Mouse (Mus musculus): ENCODE measurements around the gene Jak1. TPM values are rescaled to one million over a fixed set of nuclear protein-coding genes. Genes with fewer than 3 reads are reported as not detected.

Gene Jak1
- polyA plus RNA-seq, 1 experiment from 2014 or later = 70.3 TPM

DNA sequence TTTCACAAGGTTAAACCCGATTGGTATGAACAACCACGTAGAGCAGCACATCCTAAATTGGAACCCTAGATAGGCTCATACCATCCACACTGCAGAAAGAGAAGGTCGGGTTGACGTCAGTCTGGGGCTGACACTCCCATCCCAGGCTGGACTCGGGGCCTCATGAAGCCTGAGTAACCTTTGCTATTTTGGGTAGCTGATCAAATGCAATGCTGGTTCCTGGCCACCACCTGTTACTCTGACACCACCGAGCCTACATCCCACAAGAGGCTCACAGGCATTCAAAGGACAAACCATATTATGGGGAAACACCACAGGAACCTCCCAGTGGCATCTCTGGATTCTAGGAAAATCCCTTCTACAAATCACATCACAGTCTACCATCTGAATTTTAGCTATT, 28.3 kb downstream of the Jak1 start:
- WGBS = 85% methylated on average over 6 of the region's 6 CpGs
- Histone ChIP-seq H3K27ac (no peak overlapping the region), H3K4me1 (replicated peaks) (peaks cover 11% of the 10 kb centered on the region), H3K27me3 (no peaks in the 10 kb centered on the region), H3K9ac (replicated peaks) (no peak overlapping the region), H3K4me2 (no peak overlapping the region), H3K36me3 (no peaks in the 10 kb centered on the region), H3K4me3 (replicated peaks) (no peak overlapping the region), H3K9me3 (no peaks in the 10 kb centered on the region)
- ATAC-seq (ENCODE audit: insufficient number of reproducible peaks, insufficient read depth, low FRiP score, low TSS enrichment, low read depth) = no peak

DNA sequence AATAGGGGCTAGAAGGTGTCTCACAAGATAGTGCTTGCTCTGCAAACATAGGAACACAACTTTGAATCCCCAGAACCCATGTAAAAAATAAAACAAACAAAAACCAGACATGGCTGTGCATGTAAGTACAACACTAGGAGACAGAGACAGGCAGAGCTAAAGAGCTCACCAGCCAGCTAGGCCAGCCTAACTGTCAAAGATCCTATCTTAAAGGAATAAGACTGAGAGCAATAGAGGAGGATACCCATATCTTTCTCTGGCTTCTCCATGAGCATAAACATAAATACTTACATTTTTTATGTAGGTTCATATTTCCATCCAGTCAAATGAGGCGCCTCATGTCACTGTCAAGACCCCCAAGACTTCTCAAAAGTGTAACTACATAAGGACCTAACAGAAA, 29.1 kb downstream of the Jak1 start:
- no peaks in the 10 kb centered on the region for H3K9me3 ChIP-seq
- H3K9ac ChIP-seq (replicated peaks) = no peak overlapping the region
- no peaks in the 10 kb centered on the region for H3K36me3 ChIP-seq
- H3K27me3 ChIP-seq = no peaks in the 10 kb centered on the region
- no peak overlapping the region for H3K4me2 ChIP-seq
- peaks cover 11% of the 10 kb centered on the region for H3K4me1 ChIP-seq (replicated peaks)
- 93% methylated on average over 1 of the region's 1 CpGs for WGBS
- H3K4me3 ChIP-seq (replicated peaks) = no peak overlapping the region
- H3K27ac ChIP-seq = no peak overlapping the region
- no peak for ATAC-seq (ENCODE audit: insufficient number of reproducible peaks, insufficient read depth, low FRiP score, low TSS enrichment, low read depth)

DNA sequence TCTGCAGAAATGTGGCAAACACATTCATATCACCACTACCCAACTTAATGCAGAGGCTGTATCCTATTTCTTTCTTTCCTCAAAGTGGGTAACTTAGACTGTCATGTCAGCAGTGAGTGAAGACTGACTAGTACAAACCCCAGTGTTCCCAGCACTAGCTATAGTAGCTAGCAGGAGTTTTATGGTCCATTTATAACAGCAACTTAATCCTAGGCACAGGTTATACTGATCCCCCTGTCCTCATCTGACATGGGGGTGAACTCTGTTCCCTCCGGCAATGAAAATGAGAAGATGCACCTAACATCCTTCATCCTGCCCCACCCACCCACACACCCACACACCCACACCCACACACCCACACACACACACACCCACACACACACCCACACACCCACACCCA, 30.3 kb downstream of the Jak1 start:
- Histone ChIP-seq H3K4me1 (replicated peaks) (peaks cover 11% of the 10 kb centered on the region), H3K4me2 (no peak overlapping the region), H3K9ac (replicated peaks) (no peak overlapping the region), H3K4me3 (replicated peaks) (no peak overlapping the region), H3K27me3 (no peaks in the 10 kb centered on the region), H3K36me3 (no peaks in the 10 kb centered on the region), H3K9me3 (no peaks in the 10 kb centered on the region), H3K27ac (no peak overlapping the region)
- WGBS = 24% methylated on average over 1 of the region's 1 CpGs
- no peak; the same call in 1 of the 2 replicates for ATAC-seq (ENCODE audit: insufficient number of reproducible peaks, insufficient read depth, low FRiP score, low TSS enrichment, low read depth)

DNA sequence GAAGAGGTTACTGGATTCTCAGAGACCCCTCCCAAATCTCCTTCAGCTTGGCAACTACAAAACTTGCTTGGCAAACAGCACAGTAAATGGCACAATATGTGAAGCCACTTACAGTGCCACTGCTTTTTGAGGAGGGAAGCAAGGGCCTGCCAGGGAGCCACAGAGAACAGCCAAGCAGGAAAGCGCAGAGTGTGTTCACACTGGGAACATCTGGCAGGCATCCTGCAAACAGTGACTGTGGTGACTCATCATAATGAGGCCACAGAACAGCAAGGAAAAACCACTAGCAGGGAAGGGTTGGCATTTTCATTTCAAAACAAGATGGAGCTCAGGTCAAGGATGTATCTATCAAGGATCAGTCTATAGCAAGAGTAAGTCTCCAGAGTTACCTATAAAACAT, 30.8 kb downstream of the Jak1 start:
- H3K4me1 ChIP-seq (replicated peaks) = peaks cover 11% of the 10 kb centered on the region
- no peaks in the 10 kb centered on the region for H3K9me3 ChIP-seq
- H3K9ac ChIP-seq (replicated peaks) = no peak overlapping the region
- no peaks in the 10 kb centered on the region for H3K36me3 ChIP-seq
- no peaks in the 10 kb centered on the region for H3K27me3 ChIP-seq
- WGBS = 35% methylated on average over 1 of the region's 1 CpGs
- H3K4me2 ChIP-seq = no peak overlapping the region
- H3K27ac ChIP-seq = no peak overlapping the region
- no peak overlapping the region for H3K4me3 ChIP-seq (replicated peaks)
- ATAC-seq (ENCODE audit: insufficient number of reproducible peaks, insufficient read depth, low FRiP score, low TSS enrichment, low read depth) = no peak

DNA sequence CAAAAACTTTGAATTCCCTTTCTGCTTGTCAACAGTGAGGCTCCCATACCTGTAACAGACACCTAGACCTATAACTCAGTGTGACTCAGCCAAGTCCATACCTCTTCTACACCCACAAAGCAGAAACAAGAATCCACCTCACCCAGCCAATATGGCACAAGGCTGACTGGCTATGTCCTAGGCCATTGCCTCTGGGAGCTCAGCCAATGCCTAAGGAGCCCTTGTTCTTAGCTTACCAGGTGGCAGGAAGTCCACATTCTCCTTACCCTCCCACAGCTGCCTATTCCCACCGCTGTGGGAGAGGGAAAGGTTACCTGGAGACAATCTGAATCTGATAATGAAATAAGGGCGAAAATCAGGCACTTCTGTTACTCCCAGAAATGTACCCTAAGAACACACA, 34.5 kb downstream of the Jak1 start:
- no peak overlapping the region for H3K4me2 ChIP-seq
- no peak overlapping the region for H3K9ac ChIP-seq (replicated peaks)
- H3K4me3 ChIP-seq (replicated peaks) = no peak overlapping the region
- H3K9me3 ChIP-seq = no peaks in the 10 kb centered on the region; the same call in 1 of the 2 replicates
- no peak for ATAC-seq (ENCODE audit: insufficient number of reproducible peaks, insufficient read depth, low FRiP score, low TSS enrichment, low read depth)
- no peak overlapping the region for H3K27ac ChIP-seq
- WGBS = 84% methylated on average over 2 of the region's 2 CpGs
- H3K36me3 ChIP-seq = no peaks in the 10 kb centered on the region
- H3K4me1 ChIP-seq (replicated peaks) = peaks cover 11% of the 10 kb centered on the region
- no peaks in the 10 kb centered on the region for H3K27me3 ChIP-seq

DNA sequence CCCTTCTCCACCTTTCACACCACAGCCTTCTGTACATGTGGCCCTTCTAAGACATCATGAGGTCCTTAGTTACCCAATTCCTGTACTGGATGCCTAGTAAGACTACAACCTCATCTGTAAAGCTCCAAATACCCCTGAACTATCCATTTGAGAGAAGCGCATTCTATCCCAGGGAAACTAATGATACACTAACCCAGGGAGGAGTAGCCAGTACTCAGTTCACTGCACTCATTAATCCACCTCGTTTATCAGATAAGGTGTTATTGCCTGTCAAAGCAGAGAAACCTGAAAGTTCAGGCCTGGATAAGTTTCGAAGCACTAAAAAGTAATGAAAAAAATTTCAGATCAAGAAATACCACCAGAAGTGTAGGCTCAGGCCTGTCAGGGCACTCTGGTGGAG, 37.7 kb downstream of the Jak1 start:
- H3K4me1 ChIP-seq (replicated peaks) = no peaks in the 10 kb centered on the region
- no peak overlapping the region for H3K4me3 ChIP-seq (replicated peaks)
- H3K9ac ChIP-seq (replicated peaks) = no peak overlapping the region
- no peak for ATAC-seq (ENCODE audit: insufficient number of reproducible peaks, insufficient read depth, low FRiP score, low TSS enrichment, low read depth)
- H3K36me3 ChIP-seq = no peaks in the 10 kb centered on the region
- 87% methylated on average over 3 of the region's 3 CpGs for WGBS
- H3K9me3 ChIP-seq = no peaks in the 10 kb centered on the region; the same call in 1 of the 2 replicates
- H3K27ac ChIP-seq = no peak overlapping the region
- H3K27me3 ChIP-seq = no peaks in the 10 kb centered on the region
- no peak overlapping the region for H3K4me2 ChIP-seq

DNA sequence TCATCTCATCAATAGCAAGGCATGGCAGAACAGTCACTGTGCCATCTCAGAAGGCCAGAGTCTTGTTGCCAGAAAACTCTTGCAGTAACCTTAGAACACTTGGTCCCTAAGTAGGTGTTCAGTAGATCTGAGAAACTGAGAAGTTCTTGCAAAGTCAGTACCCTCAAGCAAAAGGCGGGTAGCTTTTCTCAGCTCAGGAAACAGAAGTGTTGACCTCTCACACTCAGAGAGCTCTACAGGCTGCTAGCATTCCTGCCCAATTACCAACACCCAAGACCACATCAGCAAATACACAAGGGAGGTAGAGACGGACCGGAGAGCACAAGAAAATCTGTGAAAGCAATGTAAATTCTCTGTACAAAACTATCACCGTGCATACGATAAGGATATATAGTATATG, 39.1 kb downstream of the Jak1 start:
- H3K36me3 ChIP-seq = no peaks in the 10 kb centered on the region
- WGBS = 85% methylated on average over 5 of the region's 5 CpGs
- no peak overlapping the region for H3K4me2 ChIP-seq
- H3K4me3 ChIP-seq (replicated peaks) = no peak overlapping the region
- ATAC-seq (ENCODE audit: insufficient number of reproducible peaks, insufficient read depth, low FRiP score, low TSS enrichment, low read depth) = no peak
- H3K27me3 ChIP-seq = no peaks in the 10 kb centered on the region
- no peaks in the 10 kb centered on the region; the same call in 1 of the 2 replicates for H3K9me3 ChIP-seq
- no peak overlapping the region for H3K27ac ChIP-seq
- no peak overlapping the region for H3K9ac ChIP-seq (replicated peaks)
- no peaks in the 10 kb centered on the region for H3K4me1 ChIP-seq (replicated peaks)

DNA sequence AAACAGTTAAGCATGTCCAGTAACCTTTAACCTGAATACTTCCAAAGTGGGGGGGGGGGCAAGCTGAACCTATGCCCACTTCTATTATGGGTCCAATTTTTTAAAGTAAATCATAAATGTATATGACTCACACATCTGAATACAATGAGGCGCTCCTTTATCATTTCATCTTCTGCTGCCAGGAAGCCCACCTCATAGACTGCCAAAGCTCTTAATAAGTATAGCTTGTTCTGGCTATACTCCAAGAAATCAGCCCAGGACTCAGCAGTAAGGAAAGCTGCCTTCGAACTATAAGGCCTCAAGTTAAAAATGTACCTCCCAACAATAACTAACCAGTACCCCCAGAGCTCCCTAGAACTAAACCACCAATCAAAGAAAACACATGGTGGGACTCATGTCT, 44.1 kb downstream of the Jak1 start:
- Histone ChIP-seq H3K4me3 (replicated peaks) (no peak overlapping the region), H3K36me3 (no peaks in the 10 kb centered on the region), H3K27me3 (no peaks in the 10 kb centered on the region), H3K4me1 (replicated peaks) (no peaks in the 10 kb centered on the region), H3K27ac (no peak overlapping the region), H3K9me3 (no peaks in the 10 kb centered on the region), H3K4me2 (no peak overlapping the region), H3K9ac (replicated peaks) (no peak overlapping the region)
- WGBS = 88% methylated on average over 2 of the region's 2 CpGs
- ATAC-seq (ENCODE audit: insufficient number of reproducible peaks, insufficient read depth, low FRiP score, low TSS enrichment, low read depth) = no peak

DNA sequence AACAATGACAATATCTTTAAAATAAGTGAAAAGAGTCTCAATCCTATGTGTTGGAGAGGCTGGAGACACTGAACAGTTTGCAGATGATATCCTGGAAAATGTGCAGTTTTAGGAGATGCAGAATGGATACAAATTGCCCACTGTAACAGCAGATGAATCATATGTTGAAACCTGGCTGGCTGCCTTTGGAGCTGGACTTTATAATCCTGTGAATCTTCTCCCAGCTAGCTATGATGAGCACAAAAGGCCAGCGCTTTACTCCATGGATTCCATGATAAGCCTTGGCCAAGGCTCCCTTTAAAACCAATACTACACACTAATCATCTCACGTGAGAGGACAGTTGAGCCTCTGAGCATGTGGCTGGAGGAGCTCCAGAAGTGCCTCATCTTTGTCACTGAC, 45.2 kb downstream of the Jak1 start:
- Histone ChIP-seq H3K4me1 (replicated peaks) (no peaks in the 10 kb centered on the region), H3K4me2 (no peak overlapping the region), H3K27ac (no peak overlapping the region), H3K4me3 (replicated peaks) (no peak overlapping the region), H3K36me3 (no peaks in the 10 kb centered on the region), H3K9me3 (no peaks in the 10 kb centered on the region), H3K9ac (replicated peaks) (no peak overlapping the region), H3K27me3 (no peaks in the 10 kb centered on the region)
- ATAC-seq (ENCODE audit: insufficient number of reproducible peaks, insufficient read depth, low FRiP score, low TSS enrichment, low read depth) = no peak
- WGBS = 92% methylated on average over 2 of the region's 2 CpGs

DNA sequence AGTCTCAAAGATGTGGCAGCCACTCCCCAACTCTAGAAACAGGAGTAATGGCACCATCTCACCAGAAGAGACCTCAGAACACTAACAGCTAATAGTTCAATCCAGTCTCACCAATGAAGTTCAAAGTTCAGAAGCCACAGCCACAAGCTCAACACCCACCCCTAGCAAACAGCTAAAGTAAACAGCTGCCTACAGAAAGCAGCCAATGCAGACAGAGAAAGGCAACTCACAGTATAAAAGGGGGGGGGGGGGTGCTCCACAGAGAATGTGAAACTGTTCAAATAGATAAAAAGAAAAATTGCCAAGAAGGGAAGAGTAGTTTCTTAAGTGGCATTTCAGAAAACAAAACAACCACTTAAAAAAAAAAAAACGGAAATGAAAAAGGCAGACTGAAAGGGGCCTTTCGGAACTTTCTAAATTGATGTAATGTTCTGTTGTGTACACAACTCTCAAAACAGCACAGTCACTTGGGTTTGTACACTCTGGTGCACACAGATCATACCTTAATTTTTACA, 48.0 kb downstream of the Jak1 start:
- Histone ChIP-seq H3K9me3 (no peaks in the 10 kb centered on the region), H3K4me1 (replicated peaks) (no peaks in the 10 kb centered on the region), H3K4me2 (no peak overlapping the region), H3K36me3 (no peaks in the 10 kb centered on the region), H3K9ac (replicated peaks) (no peak overlapping the region), H3K27me3 (no peaks in the 10 kb centered on the region), H3K4me3 (replicated peaks) (no peak overlapping the region), H3K27ac (no peak overlapping the region)
- 90% methylated on average over 2 of the region's 2 CpGs for WGBS
- no peak for ATAC-seq (ENCODE audit: insufficient number of reproducible peaks, insufficient read depth, low FRiP score, low TSS enrichment, low read depth)

DNA sequence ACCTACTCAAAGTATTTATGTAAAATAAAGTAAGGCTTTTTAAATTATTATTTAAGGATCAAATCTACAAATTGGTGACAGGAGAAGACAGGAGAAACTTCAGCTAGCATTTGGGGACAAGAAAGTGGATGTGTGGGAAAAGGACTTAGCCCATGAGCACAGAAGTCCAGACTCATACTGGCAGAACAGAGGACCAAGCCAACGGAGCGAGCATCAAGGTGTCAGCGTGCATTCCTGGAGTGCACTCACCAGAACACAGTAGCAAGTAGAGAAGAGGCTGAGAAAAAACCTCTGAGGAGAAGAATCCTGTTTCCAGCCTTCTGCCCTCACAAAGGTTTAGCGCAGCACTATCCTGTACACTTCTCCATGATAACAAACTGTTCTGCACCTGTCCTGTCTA, 48.8 kb downstream of the Jak1 start:
- H3K4me1 ChIP-seq (replicated peaks) = no peaks in the 10 kb centered on the region
- no peak overlapping the region for H3K27ac ChIP-seq
- H3K4me2 ChIP-seq = no peak overlapping the region
- no peak overlapping the region for H3K9ac ChIP-seq (replicated peaks)
- no peak for ATAC-seq (ENCODE audit: insufficient number of reproducible peaks, insufficient read depth, low FRiP score, low TSS enrichment, low read depth)
- no peaks in the 10 kb centered on the region for H3K27me3 ChIP-seq
- no peaks in the 10 kb centered on the region for H3K9me3 ChIP-seq
- WGBS = 84% methylated on average over 4 of the region's 4 CpGs
- H3K36me3 ChIP-seq = no peaks in the 10 kb centered on the region
- H3K4me3 ChIP-seq (replicated peaks) = no peak overlapping the region

DNA sequence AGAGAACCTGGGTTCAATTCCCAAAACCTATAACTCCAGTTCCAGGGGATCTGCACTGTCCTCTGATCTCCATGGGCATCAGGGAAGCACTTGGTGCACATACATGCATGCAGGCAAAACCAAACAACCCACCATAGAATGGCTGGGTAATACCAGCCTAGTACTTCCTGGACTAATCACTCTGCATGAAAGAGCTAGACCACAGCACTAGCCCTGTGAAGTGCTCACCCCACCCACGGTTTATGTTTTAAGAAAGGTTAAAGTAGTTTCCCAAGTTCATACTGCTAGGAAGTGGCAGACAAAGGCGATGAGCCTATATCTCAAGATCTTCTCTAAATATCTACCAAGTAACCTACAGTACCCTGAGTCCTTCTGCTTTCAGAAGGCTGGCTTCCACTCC, 51.6 kb downstream of the Jak1 start:
- ATAC-seq (ENCODE audit: insufficient number of reproducible peaks, insufficient read depth, low FRiP score, low TSS enrichment, low read depth) = no peak
- no peaks in the 10 kb centered on the region for H3K4me1 ChIP-seq (replicated peaks)
- 86% methylated on average over 2 of the region's 2 CpGs for WGBS
- no peak overlapping the region for H3K4me3 ChIP-seq (replicated peaks)
- H3K27ac ChIP-seq = no peak overlapping the region
- no peak overlapping the region for H3K4me2 ChIP-seq
- no peaks in the 10 kb centered on the region for H3K27me3 ChIP-seq
- H3K36me3 ChIP-seq = no peaks in the 10 kb centered on the region
- H3K9me3 ChIP-seq = no peaks in the 10 kb centered on the region
- H3K9ac ChIP-seq (replicated peaks) = no peak overlapping the region

Data from limb, embryonic 12.5 days (tissue).